In genomic region chr8:64029525-64029924, GRCm38 (mm10) we compare ENCODE assay signal across 27 mouse cellular contexts.
DNase-seq lines count a peak whose midpoint lies in the region; ATAC-seq lines count a peak whose summit lies in the region.
"Had no signal": no experiment of that assay in that cellular context is flagged by ENCODE, and none has a peak within 500 bp of the region (broad histone marks: within the 10 kb centered on the region; RNA-seq: fewer than 3 reads in every experiment).

No protein-coding gene starts in this region.

- no peaks in the 10 kb centered on the region for H3K9me3 ChIP-seq in midbrain, embryonic 11.5 days (ENCODE audit: control insufficient read depth, low read length)
- H3K9me3 ChIP-seq: embryonic facial prominence, embryonic 15.5 days; hindbrain, embryonic 13.5 days; kidney, embryonic 15.5 days had no signal

- 86% methylated on average over 3 of the region's 3 CpGs for WGBS in midbrain, embryonic 11.5 days

- no peaks in the 10 kb centered on the region for H3K36me3 ChIP-seq in midbrain, embryonic 11.5 days (ENCODE audit: control insufficient read depth, insufficient read depth, low read length)
- H3K36me3 ChIP-seq: embryonic facial prominence, embryonic 15.5 days; heart, embryonic 12.5 days; hindbrain, embryonic 13.5 days; kidney, embryonic 15.5 days had no signal

- no peak overlapping the region for H3K9ac ChIP-seq in midbrain, embryonic 11.5 days (ENCODE audit: low read length)
- H3K9ac ChIP-seq: embryonic facial prominence, embryonic 15.5 days; forebrain, postnatal 0 days; heart, embryonic 12.5 days; hindbrain, embryonic 13.5 days; kidney, embryonic 15.5 days; liver, embryonic 14.5 days had no signal

- no peak for ATAC-seq in midbrain, embryonic 11.5 days (ENCODE audit: low FRiP score)
- ATAC-seq: activated CD4-positive, CD25-positive, alpha-beta regulatory T cell, adult 4 months; forebrain, postnatal 0 days; intestine, postnatal 0 days had no signal

- H3K4me3 ChIP-seq in midbrain, embryonic 11.5 days (ENCODE audit: low read depth, low read length), result no peak overlapping the region
- H3K4me3 ChIP-seq: embryonic facial prominence, embryonic 15.5 days; heart, adult 2 months; heart, embryonic 12.5 days; hindbrain, embryonic 13.5 days; kidney, embryonic 15.5 days had no signal

- H3K4me2 ChIP-seq in midbrain, embryonic 11.5 days, result no peak overlapping the region
- H3K4me2 ChIP-seq: embryonic facial prominence, embryonic 15.5 days; heart, embryonic 12.5 days; hindbrain, embryonic 13.5 days; kidney, embryonic 15.5 days had no signal

- H3K27ac ChIP-seq in midbrain, embryonic 11.5 days (ENCODE audit: low read depth, low read length), result no peak overlapping the region
- H3K27ac ChIP-seq: embryonic facial prominence, embryonic 15.5 days; heart, adult 2 months; hindbrain, embryonic 13.5 days; kidney, embryonic 15.5 days; liver, embryonic 14.5 days; macrophage had no signal

- peak; percentile 52 for DNase-seq in cerebellum, adult 9-10 months
- DNase-seq in cerebellum, adult 11-12 months, result no peak
- peak; percentile 1 for DNase-seq in kidney, adult 9 months
- DNase-seq in kidney, postnatal 14 days, result no peak
- peak; percentile 46 for DNase-seq in brain, adult 2 months (ENCODE audit: low read depth, low spot score)
- DNase-seq in midbrain, embryonic 11.5 days (ENCODE audit: low spot score, missing footprints), result no peak
- DNase-seq in urinary bladder, postnatal 10 days (ENCODE audit: low spot score), result no peak
- DNase-seq: adrenal gland, postnatal 10 days; cerebellum, adult 9-11 months; forebrain, postnatal 0 days; heart, adult 2 months; heart, postnatal 4 days; layer of hippocampus, postnatal 36 days; left cerebral cortex, postnatal 4 days; liver; lung, adult 2 months; lung, postnatal 10 days; midbrain, embryonic 14.5 days; right cerebral cortex, postnatal 14 days had no signal

- no peaks in the 10 kb centered on the region for H3K27me3 ChIP-seq in midbrain, embryonic 11.5 days (ENCODE audit: control insufficient read depth, insufficient read depth, low read length)
- H3K27me3 ChIP-seq: embryonic facial prominence, embryonic 15.5 days; heart, embryonic 12.5 days; hindbrain, embryonic 13.5 days; kidney, embryonic 15.5 days had no signal

- H3K4me1 ChIP-seq in midbrain, embryonic 11.5 days (ENCODE audit: control insufficient read depth, insufficient read depth, low read length), result no peaks in the 10 kb centered on the region
- H3K4me1 ChIP-seq: embryonic facial prominence, embryonic 15.5 days; hindbrain, embryonic 13.5 days; kidney, embryonic 15.5 days had no signal

Comparison
In these comparisons a context has a peak if more than half of its experiments do, and no peak if none do; other contexts are left out.
1. DNase-seq: peak in cerebellum, adult 9-10 months (single experiment), kidney, adult 9 months (single experiment) and brain, adult 2 months (single experiment); none in cerebellum, adult 11-12 months (single experiment), kidney, postnatal 14 days (single experiment), midbrain, embryonic 11.5 days (single experiment) and urinary bladder, postnatal 10 days (single experiment).